Mouse (Mus musculus): Measurements from ENCODE around the gene Odr4.

Gene Odr4

GRCm38 (mm10) chr1:150392638-150393487 is at the start of gene Odr4, which contains the start of gene Tpr:
Gene Odr4 (minus strand): TSS chr1:150393080.
Gene Tpr (plus strand): TSS chr1:150392838.
- peak; percentile 98 for DNase-seq (ENCODE audit: low read depth, low spot score)

GRCm38 (mm10) chr1:150441731-150442130 is 48.9 kb upstream of the Odr4 start:
- no peak for DNase-seq (ENCODE audit: low read depth, low spot score)

- DNase-seq (ENCODE audit: low read depth, low spot score) = no peak
Observed at GRCm38 (mm10) chr1:150438641-150439040, 45.8 kb upstream of the Odr4 start.

- DNase-seq (ENCODE audit: low read depth, low spot score) = no peak
Observed at GRCm38 (mm10) chr1:150426216-150426615, 33.3 kb upstream of the Odr4 start.

GRCm38 (mm10) chr1:150425665-150426064 is 32.8 kb upstream of the Odr4 start:
- no peak for DNase-seq (ENCODE audit: low read depth, low spot score)

- DNase-seq (ENCODE audit: low read depth, low spot score) = no peak
Observed at GRCm38 (mm10) chr1:150418426-150418825, 25.5 kb upstream of the Odr4 start.

GRCm38 (mm10) chr1:150416006-150416405 is 23.1 kb upstream of the Odr4 start:
- no peak for DNase-seq (ENCODE audit: low read depth, low spot score)

GRCm38 (mm10) chr1:150409996-150410395 is 17.1 kb upstream of the Odr4 start:
- no peak for DNase-seq (ENCODE audit: low read depth, low spot score)

- DNase-seq (ENCODE audit: low read depth, low spot score) = no peak
Observed at GRCm38 (mm10) chr1:150407285-150407684, 14.4 kb upstream of the Odr4 start.

- no peak for DNase-seq (ENCODE audit: low read depth, low spot score)
Observed at GRCm38 (mm10) chr1:150404555-150404954, 11.7 kb upstream of the Odr4 start.

- DNase-seq (ENCODE audit: low read depth, low spot score) = no peak
Observed at GRCm38 (mm10) chr1:150403914-150404313, 11.0 kb upstream of the Odr4 start.

- DNase-seq (ENCODE audit: low read depth, low spot score) = no peak
Observed at GRCm38 (mm10) chr1:150396001-150396400, 3.1 kb upstream of the Odr4 start.

GRCm38 (mm10) chr1:150393488-150393852 is 590 bp upstream of the Odr4 start:
- no peak for DNase-seq (ENCODE audit: low read depth, low spot score)

- DNase-seq (ENCODE audit: low read depth, low spot score) = no peak
Observed at GRCm38 (mm10) chr1:150391931-150392637, 796 bp downstream of the Odr4 start.

- no peak for DNase-seq (ENCODE audit: low read depth, low spot score)
Observed at GRCm38 (mm10) chr1:150389390-150390129, 3.3 kb downstream of the Odr4 start.

GRCm38 (mm10) chr1:150387572-150387971 is 5.3 kb downstream of the Odr4 start:
- no peak for DNase-seq (ENCODE audit: low read depth, low spot score)

- no peak for DNase-seq (ENCODE audit: low read depth, low spot score)
Observed at GRCm38 (mm10) chr1:150384138-150384537, 8.7 kb downstream of the Odr4 start.

- DNase-seq (ENCODE audit: low read depth, low spot score) = no peak
Observed at GRCm38 (mm10) chr1:150374247-150374646, 18.6 kb downstream of the Odr4 start.

- DNase-seq (ENCODE audit: low read depth, low spot score) = no peak
Observed at GRCm38 (mm10) chr1:150372895-150373294, 20.0 kb downstream of the Odr4 start.

GRCm38 (mm10) chr1:150360864-150361263 is 32.0 kb downstream of the Odr4 start:
- no peak for DNase-seq (ENCODE audit: low read depth, low spot score)

- no peak for DNase-seq (ENCODE audit: low read depth, low spot score)
Observed at GRCm38 (mm10) chr1:150335111-150335510, 57.8 kb downstream of the Odr4 start.

GRCm38 (mm10) chr1:150319205-150319604 is 73.7 kb downstream of the Odr4 start, which contains the start of gene Pdc:
Gene Pdc (plus strand): TSS chr1:150319417.
- DNase-seq (ENCODE audit: low read depth, low spot score) = no peak

All from skeletal muscle tissue, adult 2 months (tissue).